Mouse (Mus musculus): ENCODE measurements around the gene Gm11011. TPM values are rescaled to one million over a fixed set of nuclear protein-coding genes. Genes with fewer than 3 reads are reported as not detected.

Gene Gm11011
- total RNA-seq, 2 experiments from 2014 or later = not detected

GRCm38 (mm10) chr2:169590412-169590811, 2.9 kb upstream of the Gm11011 start:
- no peak for DNase-seq
- intact Hi-C loops (cut with DNase I) = no loop called here

GRCm38 (mm10) chr2:169589697-169590096, 2.2 kb upstream of the Gm11011 start:
- intact Hi-C loops (cut with DNase I) = no loop called here
- DNase-seq = no peak

DNA sequence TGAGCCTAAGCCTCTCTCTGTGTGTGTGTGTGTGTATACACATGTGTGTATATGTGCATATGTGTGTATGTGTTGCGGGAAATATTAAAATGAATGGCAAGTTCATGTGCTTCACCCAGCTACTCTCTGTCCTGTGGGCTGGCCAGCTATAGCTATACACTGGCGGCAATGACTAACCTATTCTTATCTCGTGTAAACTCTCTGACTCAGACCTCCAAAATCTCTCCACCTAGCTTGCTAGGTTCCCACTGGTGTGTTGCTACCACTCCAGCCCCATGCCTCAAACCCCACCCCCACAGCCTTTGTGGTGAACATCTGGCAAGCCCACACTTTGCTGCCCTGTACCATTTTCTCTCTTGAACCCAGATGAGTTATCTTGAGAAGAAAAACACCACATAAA, 857 bp downstream of the Gm11011 start:
- DNase-seq = no peak
- intact Hi-C loops (cut with DNase I) = no loop called here

DNA sequence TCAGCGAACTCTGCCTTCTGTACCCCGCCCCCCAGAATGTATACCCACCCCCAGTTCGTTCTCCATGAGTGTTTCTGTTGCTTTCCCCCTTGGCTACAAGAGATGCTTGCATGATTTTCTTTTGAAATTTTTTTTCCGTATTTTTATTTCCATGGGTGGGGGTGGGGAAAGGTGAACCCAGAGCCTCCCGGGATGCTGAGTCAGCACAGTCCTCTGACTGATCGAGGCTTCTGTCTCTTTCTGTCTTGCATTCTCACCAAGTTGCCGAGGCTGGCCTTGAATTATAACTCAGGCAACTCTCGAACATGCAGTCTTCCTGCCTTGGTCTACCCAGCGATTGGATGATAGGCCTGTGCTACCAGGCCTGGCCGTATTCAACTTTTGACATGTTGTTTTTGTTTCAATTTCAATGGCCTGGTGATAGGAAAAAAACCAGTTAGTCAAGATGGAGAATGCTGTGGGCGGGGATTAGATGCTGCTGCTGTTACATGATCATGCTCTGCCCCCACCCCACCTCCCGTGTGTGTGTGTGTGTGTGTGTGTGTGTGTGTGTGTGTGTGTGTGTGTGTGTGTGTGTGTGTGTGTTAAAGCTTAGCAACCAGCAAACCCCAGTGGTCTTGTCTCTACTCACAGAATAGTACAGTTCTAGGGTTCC, 1.8 kb downstream of the Gm11011 start:
- intact Hi-C loops (cut with DNase I) = no loop called here
- no peak for DNase-seq

GRCm38 (mm10) chr2:169584745-169585456, 2.6 kb downstream of the Gm11011 start:
- DNase-seq = no peak
- intact Hi-C loops (cut with DNase I) = no loop called here

DNA sequence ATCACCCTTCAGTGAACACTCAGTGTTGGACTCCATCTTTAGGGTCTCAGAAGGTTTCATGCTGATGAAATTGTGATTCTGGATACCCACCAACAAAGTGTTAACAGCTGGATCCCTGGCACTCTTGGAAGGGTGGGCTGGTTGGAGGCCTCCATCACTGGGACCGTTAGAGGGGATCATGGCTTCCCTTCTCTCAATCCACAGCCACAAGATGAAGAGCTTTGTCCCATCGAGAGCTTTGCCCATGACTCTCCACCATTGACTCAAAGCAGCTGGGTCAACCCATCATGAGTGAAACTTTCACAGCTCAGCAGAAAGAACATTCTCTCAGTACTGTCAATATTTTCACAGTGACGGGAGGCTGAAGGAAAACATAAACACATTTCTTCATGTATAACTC, 4.1 kb downstream of the Gm11011 start:
- intact Hi-C loops (cut with DNase I) = no loop called here
- DNase-seq = no peak

DNA sequence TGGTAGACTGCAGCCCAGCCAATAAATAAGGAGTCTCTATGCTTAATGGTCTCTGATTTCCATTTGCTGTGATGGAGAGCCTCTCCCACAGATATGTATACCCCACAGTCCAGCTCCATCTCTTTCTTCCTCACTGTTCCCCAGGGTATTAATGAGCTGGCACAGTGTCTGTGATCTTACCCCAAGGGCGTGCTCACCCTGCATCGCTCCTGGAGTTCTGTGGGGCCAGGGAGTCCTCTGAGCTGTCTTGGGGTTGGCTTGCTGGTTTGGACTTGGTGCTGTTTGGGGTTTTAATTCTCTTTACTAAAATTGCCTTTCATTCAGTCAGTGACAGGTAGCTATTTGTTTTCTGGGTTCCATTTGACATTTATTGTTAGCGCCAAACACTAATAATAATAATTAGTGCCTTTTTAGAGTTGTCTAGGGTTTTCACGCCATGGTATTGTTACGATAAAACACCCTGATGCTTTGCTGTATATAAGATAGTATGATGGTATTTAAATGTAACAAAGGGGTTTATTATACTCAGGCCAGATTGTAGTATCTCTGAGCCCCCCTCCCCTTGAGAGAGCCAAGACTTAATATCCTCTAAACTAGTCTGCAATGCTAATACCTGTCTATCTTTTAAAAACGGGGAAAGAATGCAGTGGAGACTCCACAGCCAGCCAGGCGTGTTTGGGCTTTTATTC, 9.9 kb downstream of the Gm11011 start:
- intact Hi-C loops (cut with DNase I) = no loop called here
- DNase-seq = no peak

DNA sequence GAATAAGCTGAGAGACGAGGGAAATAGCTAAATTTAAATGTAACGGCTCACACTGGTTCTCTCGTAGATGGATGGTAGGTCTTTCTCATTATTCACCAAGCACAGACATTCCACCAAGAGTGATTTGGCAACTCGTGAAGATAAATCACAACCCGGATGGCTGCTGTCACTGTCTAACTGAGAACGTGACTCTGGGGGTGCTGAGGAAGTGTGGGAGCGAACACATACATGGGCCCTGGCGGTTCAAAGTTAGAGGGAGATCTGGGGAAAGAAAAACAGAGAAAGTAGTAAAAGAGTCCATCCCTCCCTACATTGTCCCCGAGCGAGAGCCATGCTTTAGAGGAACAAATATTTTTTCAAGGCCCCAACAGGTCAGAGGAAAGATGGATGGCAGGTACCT, 17.5 kb downstream of the Gm11011 start:
- DNase-seq = no peak
- intact Hi-C loops (cut with DNase I) = no loop called here

- intact Hi-C loops (cut with DNase I) = no loop called here
- DNase-seq = no peak
Observed at GRCm38 (mm10) chr2:169566159-169566558, 21.4 kb downstream of the Gm11011 start.

DNA sequence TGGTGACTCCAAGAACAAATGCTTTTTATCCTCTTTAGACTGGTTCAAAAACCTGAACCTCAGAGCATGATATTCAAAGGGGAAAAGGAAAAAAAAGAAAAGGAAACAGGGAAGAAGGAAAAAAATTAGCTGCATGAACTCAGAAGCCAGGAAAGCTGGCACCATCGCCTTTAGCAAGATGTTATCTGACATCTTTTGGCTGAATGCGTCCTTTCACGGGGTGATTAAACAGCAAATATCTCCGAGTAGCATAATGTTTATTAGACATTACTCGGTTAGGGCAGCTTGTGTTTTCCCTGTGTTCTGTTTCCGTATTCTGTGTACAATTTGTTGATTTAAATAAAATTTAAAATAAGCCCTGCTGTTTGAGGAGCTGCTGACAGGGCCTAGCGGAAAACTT, 21.8 kb downstream of the Gm11011 start:
- no peak for DNase-seq
- intact Hi-C loops (cut with DNase I) = no loop called here

- intact Hi-C loops (cut with DNase I) = no loop called here
- no peak for DNase-seq
Observed at GRCm38 (mm10) chr2:169545674-169546073, 41.9 kb downstream of the Gm11011 start.

GRCm38 (mm10) chr2:169538906-169539305, 48.6 kb downstream of the Gm11011 start:
- intact Hi-C loops (cut with DNase I) = no loop called here
- DNase-seq = no peak

Other genes with a start within 250 kb of the Gm11011 start
- 10 to 100 TPM in 1 of 2 experiments, 1 to 10 TPM in 1; 9.4 to 10.7 TPM for gene Tshz2, start 45.3 kb upstream of the Gm11011 start, total RNA-seq (2021)